Mouse (Mus musculus): ENCODE results near the gene Cd27. TPM values are rescaled to one million over a fixed set of nuclear protein-coding genes. Genes with fewer than 3 reads are reported as not detected.
"Not testable (repeated sequence)": the region's sequence is repeated elsewhere in the genome, so short reads cannot be mapped to it uniquely, and the experiment has no call there.

Cd27 gene
- 2.8 and 3.0 TPM in 2 replicates for polyA plus RNA-seq (2016; fragmentation: Nextera tagmentation; extraction: Ambion mirVana)

GRCm38 (mm10) chr6:125236782-125237181 lies at the start of gene Cd27:
TSS of gene Cd27 (minus strand) at chr6:125237010.
- Histone ChIP-seq H3K36me3 (no peaks in the 10 kb centered on the region), H3K27ac (no peak within 1 kb of the TSS), H3K4me3 (replicated peaks) (no peak within 1 kb of the TSS), H3K9ac (replicated peaks) (no peak within 1 kb of the TSS), H3K4me2 (no peak within 1 kb of the TSS), H3K9me3 (no peaks in the 10 kb centered on the region), H3K4me1 (replicated peaks) (peaks cover 20% of the 10 kb centered on the region), H3K27me3 (no peaks in the 10 kb centered on the region)
- ATAC-seq (ENCODE audit: insufficient number of reproducible peaks, insufficient read depth, low FRiP score, low TSS enrichment, low read depth), result no peak
- 54% methylated on average over 6 of the region's 6 CpGs for WGBS

- Histone ChIP-seq H3K27me3 (no peaks in the 10 kb centered on the region), H3K27ac (peak within 1 kb of the TSS; percentile 8; the same call in 1 of the 2 replicates), H3K4me2 (no peak within 1 kb of the TSS), H3K4me1 (replicated peaks) (peaks cover 16% of the 10 kb centered on the region; the same call in 1 of the 2 replicates), H3K9ac (replicated peaks) (no peak within 1 kb of the TSS), H3K36me3 (no peaks in the 10 kb centered on the region), H3K4me3 (replicated peaks) (no peak within 1 kb of the TSS), H3K9me3 (no peaks in the 10 kb centered on the region)
- WGBS, result 96% methylated on average over 22 of the region's 22 CpGs
- ATAC-seq (ENCODE audit: insufficient number of reproducible peaks, insufficient read depth, low FRiP score, low TSS enrichment, low read depth), result no peak
Observed at GRCm38 (mm10) chr6:125285890-125286289, 49.1 kb upstream of the Cd27 start, which contains the start of gene Tuba3a. TSS of gene Tuba3a (minus strand) at chr6:125286042.

- Histone ChIP-seq H3K9me3 (no peaks in the 10 kb centered on the region), H3K9ac (replicated peaks) (no peak overlapping the region), H3K4me3 (replicated peaks) (no peak overlapping the region), H3K27me3 (no peaks in the 10 kb centered on the region), H3K27ac (no peak overlapping the region), H3K4me2 (no peak overlapping the region), H3K36me3 (no peaks in the 10 kb centered on the region), H3K4me1 (replicated peaks) (peaks cover 16% of the 10 kb centered on the region; the same call in 1 of the 2 replicates)
- ATAC-seq (ENCODE audit: insufficient number of reproducible peaks, insufficient read depth, low FRiP score, low TSS enrichment, low read depth), result no peak
- 88% methylated on average over 7 of the region's 7 CpGs for WGBS
Observed at GRCm38 (mm10) chr6:125284751-125285150, 47.9 kb upstream of the Cd27 start.

- H3K4me3 ChIP-seq (replicated peaks), result no peak overlapping the region
- H3K27ac ChIP-seq, result no peak overlapping the region
- H3K27me3 ChIP-seq, result no peaks in the 10 kb centered on the region
- 44% methylated on average over 8 of the region's 8 CpGs for WGBS
- H3K4me2 ChIP-seq, result no peak overlapping the region
- H3K4me1 ChIP-seq (replicated peaks), result peaks cover 16% of the 10 kb centered on the region; the same call in 1 of the 2 replicates
- no peak for ATAC-seq (ENCODE audit: insufficient number of reproducible peaks, insufficient read depth, low FRiP score, low TSS enrichment, low read depth)
- no peaks in the 10 kb centered on the region for H3K36me3 ChIP-seq
- no peaks in the 10 kb centered on the region for H3K9me3 ChIP-seq
- H3K9ac ChIP-seq (replicated peaks), result no peak overlapping the region
Observed at GRCm38 (mm10) chr6:125284250-125284649, 47.4 kb upstream of the Cd27 start.

GRCm38 (mm10) chr6:125282721-125283120 lies 45.9 kb upstream of the Cd27 start:
- 91% methylated on average over 13 of the region's 13 CpGs for WGBS
- not testable (repeated sequence) for H3K9me3 ChIP-seq; H3K9ac ChIP-seq (replicated peaks); H3K36me3 ChIP-seq; H3K27ac ChIP-seq; H3K4me2 ChIP-seq; H3K4me3 ChIP-seq (replicated peaks); ATAC-seq (ENCODE audit: insufficient number of reproducible peaks, insufficient read depth, low FRiP score, low TSS enrichment, low read depth); H3K27me3 ChIP-seq
- H3K4me1 ChIP-seq (replicated peaks), result peaks cover 14% of the 10 kb centered on the region; the same call in 1 of the 2 replicates

GRCm38 (mm10) chr6:125279729-125280128 lies 42.9 kb upstream of the Cd27 start:
- Histone ChIP-seq H3K4me1 (replicated peaks) (no peaks in the 10 kb centered on the region), H3K27me3 (no peaks in the 10 kb centered on the region), H3K9me3 (no peaks in the 10 kb centered on the region), H3K27ac (no peak overlapping the region), H3K36me3 (no peaks in the 10 kb centered on the region), H3K9ac (replicated peaks) (no peak overlapping the region), H3K4me3 (replicated peaks) (no peak overlapping the region), H3K4me2 (no peak overlapping the region)
- 62% methylated on average over 8 of the region's 8 CpGs for WGBS
- ATAC-seq (ENCODE audit: insufficient number of reproducible peaks, insufficient read depth, low FRiP score, low TSS enrichment, low read depth), result no peak

- H3K9me3 ChIP-seq, result no peaks in the 10 kb centered on the region
- H3K4me2 ChIP-seq, result no peak overlapping the region
- ATAC-seq (ENCODE audit: insufficient number of reproducible peaks, insufficient read depth, low FRiP score, low TSS enrichment, low read depth), result no peak
- H3K27ac ChIP-seq, result no peak overlapping the region
- H3K4me1 ChIP-seq (replicated peaks), result no peaks in the 10 kb centered on the region; the same call in 1 of the 2 replicates
- H3K4me3 ChIP-seq (replicated peaks), result no peak overlapping the region
- no peaks in the 10 kb centered on the region for H3K36me3 ChIP-seq
- WGBS, result 62% methylated on average over 15 of the region's 15 CpGs
- no peak overlapping the region for H3K9ac ChIP-seq (replicated peaks)
- 0 out of 2 replicates have a peak, but pooled peaks cover 6% of the 10 kb centered on the region for H3K27me3 ChIP-seq
Observed at GRCm38 (mm10) chr6:125274841-125275563, 38.2 kb upstream of the Cd27 start.

- H3K27ac ChIP-seq, result no peak overlapping the region
- H3K4me1 ChIP-seq (replicated peaks), result no peaks in the 10 kb centered on the region; the same call in 1 of the 2 replicates
- 0 out of 2 replicates have a peak, but pooled peaks cover 6% of the 10 kb centered on the region for H3K27me3 ChIP-seq
- no peak for ATAC-seq (ENCODE audit: insufficient number of reproducible peaks, insufficient read depth, low FRiP score, low TSS enrichment, low read depth)
- 81% methylated on average over 10 of the region's 10 CpGs for WGBS
- H3K36me3 ChIP-seq, result no peaks in the 10 kb centered on the region
- no peaks in the 10 kb centered on the region for H3K9me3 ChIP-seq
- H3K4me2 ChIP-seq, result no peak overlapping the region
- no peak overlapping the region for H3K9ac ChIP-seq (replicated peaks)
- no peak overlapping the region for H3K4me3 ChIP-seq (replicated peaks)
Observed at GRCm38 (mm10) chr6:125272228-125272785, 35.5 kb upstream of the Cd27 start.

- H3K4me2 ChIP-seq, result peak overlapping the region; percentile 42
- H3K9ac ChIP-seq (replicated peaks), result peak overlapping the region; percentile 44; the same call in 1 of the 2 replicates
- H3K9me3 ChIP-seq, result no peaks in the 10 kb centered on the region
- H3K27me3 ChIP-seq, result 0 out of 2 replicates have a peak, but pooled peaks cover 6% of the 10 kb centered on the region
- no peak overlapping the region for H3K27ac ChIP-seq
- peak; percentile 76 for ATAC-seq (ENCODE audit: insufficient number of reproducible peaks, insufficient read depth, low FRiP score, low TSS enrichment, low read depth)
- H3K36me3 ChIP-seq, result no peaks in the 10 kb centered on the region
- 20% methylated on average over 17 of the region's 17 CpGs for WGBS
- no peak overlapping the region; the same call in 1 of the 2 replicates for H3K4me3 ChIP-seq (replicated peaks)
- no peaks in the 10 kb centered on the region; the same call in 1 of the 2 replicates for H3K4me1 ChIP-seq (replicated peaks)
Observed at GRCm38 (mm10) chr6:125271455-125272227, 34.8 kb upstream of the Cd27 start.

GRCm38 (mm10) chr6:125268799-125269198 lies 32.0 kb upstream of the Cd27 start:
- ATAC-seq (ENCODE audit: insufficient number of reproducible peaks, insufficient read depth, low FRiP score, low TSS enrichment, low read depth), result no peak
- H3K36me3 ChIP-seq, result no peaks in the 10 kb centered on the region
- H3K4me3 ChIP-seq (replicated peaks), result no peak overlapping the region
- H3K9me3 ChIP-seq, result no peaks in the 10 kb centered on the region
- no peaks in the 10 kb centered on the region; the same call in 1 of the 2 replicates for H3K4me1 ChIP-seq (replicated peaks)
- H3K27me3 ChIP-seq, result 0 out of 2 replicates have a peak, but pooled peaks cover 6% of the 10 kb centered on the region
- no peak overlapping the region for H3K4me2 ChIP-seq
- 50% methylated on average over 6 of the region's 6 CpGs for WGBS
- no peak overlapping the region for H3K9ac ChIP-seq (replicated peaks)
- H3K27ac ChIP-seq, result no peak overlapping the region

- Histone ChIP-seq H3K27me3 (0 out of 2 replicates have a peak, but pooled peaks cover 6% of the 10 kb centered on the region), H3K36me3 (no peaks in the 10 kb centered on the region), H3K27ac (no peak overlapping the region), H3K9me3 (peaks cover 4% of the 10 kb centered on the region; the same call in 1 of the 2 replicates), H3K4me1 (replicated peaks) (no peaks in the 10 kb centered on the region; the same call in 1 of the 2 replicates), H3K4me2 (no peak overlapping the region), H3K9ac (replicated peaks) (no peak overlapping the region), H3K4me3 (replicated peaks) (no peak overlapping the region)
- no peak for ATAC-seq (ENCODE audit: insufficient number of reproducible peaks, insufficient read depth, low FRiP score, low TSS enrichment, low read depth)
- WGBS, result 83% methylated on average over 3 of the region's 3 CpGs
Observed at GRCm38 (mm10) chr6:125267469-125267868, 30.7 kb upstream of the Cd27 start.

All from limb, embryonic 12.5 days (tissue).